Mouse (Mus musculus) intestine, embryonic 15.5 days (tissue): ENCODE measurements around the gene Cep350. TPM values are rescaled to one million over a fixed set of nuclear protein-coding genes. Genes with fewer than 3 reads are reported as not detected.

Source experiments
- ATAC-seq: fragments of 200-750 bp; cut with Nextera tagmentation; 2 replicates; pipeline ENCODE4 v1.8.0; 2017; ENCODE audit warnings: moderate TSS enrichment, moderate library complexity
- H3K27ac ChIP-seq: fragments of 300-500 bp; sonication (generic); 2 replicates; pipeline ENCODE4 v1.5.1; 2015; ENCODE audit warnings: mild to moderate bottlenecking, inconsistent platforms
- H3K27me3 ChIP-seq: fragments of 300-500 bp; sonication (generic); replicated peaks from 2 replicates; pipeline ENCODE4 v1.6.1; 2015; ENCODE audit warnings: inconsistent platforms
- H3K36me3 ChIP-seq: fragments of 300-500 bp; sonication (generic); 2 replicates; pipeline ENCODE4 v1.6.1; 2015; ENCODE audit warnings: inconsistent platforms
- H3K4me1 ChIP-seq: fragments of 300-500 bp; sonication (generic); replicated peaks from 2 replicates; pipeline ENCODE4 v1.6.1; 2015; ENCODE audit warnings: inconsistent platforms
- H3K4me2 ChIP-seq: fragments of 300-500 bp; sonication (generic); replicated peaks from 2 replicates; pipeline ENCODE4 v1.6.1; 2015; ENCODE audit warnings: mild to moderate bottlenecking, inconsistent platforms
- H3K4me3 ChIP-seq: fragments of 300-500 bp; sonication (generic); replicated peaks from 2 replicates; pipeline ENCODE4 v1.5.1; 2015; ENCODE audit warnings: inconsistent platforms
- H3K9ac ChIP-seq: fragments of 300-500 bp; sonication (generic); 2 replicates; pipeline ENCODE4 v1.6.1; 2015; ENCODE audit warnings: inconsistent platforms
- H3K9me3 ChIP-seq: fragments of 300-500 bp; sonication (generic); 2 replicates; pipeline ENCODE4 v1.6.1; 2016; ENCODE audit warnings: inconsistent platforms
- WGBS: fragments of 180-500 bp; shearing (Covaris S2); methylation state at CpG from one replicate; pipeline ENCODE4 v1.1.7; 2015; 5-methylcytosine and 5-hydroxymethylcytosine counted together
- polyA plus RNA-seq: library from polyadenylated mRNA; unstranded; fragments of >200 nt; fragmentation: Nextera tagmentation; extraction: Ambion mirVana; gene quantifications from 2 replicates; pipeline ENCODE4 v1.2.1, GENCODE M21; 2015

Cep350 gene
- polyA plus RNA-seq, 1 experiment from 2014 or later = 11.2 TPM

- Histone ChIP-seq H3K4me1 (peaks cover 3% of the 10 kb centered on the region; the same call in 1 of the 2 replicates), H3K4me3 (no peak overlapping the region), H3K27me3 (no peaks in the 10 kb centered on the region), H3K4me2 (no peak overlapping the region), H3K9ac (no peak overlapping the region), H3K9me3 (no peaks in the 10 kb centered on the region), H3K27ac (no peak overlapping the region), H3K36me3 (0 out of 2 replicates have a peak, but pooled peaks cover 15% of the 10 kb centered on the region)
- 89% methylated on average over 4 of the region's 4 CpGs for WGBS
- no peak for ATAC-seq
Measured at GRCm38 (mm10) chr1:155798000-155798399, 175.1 kb downstream of the Cep350 start.

- Histone ChIP-seq H3K4me3 (no peak overlapping the region), H3K9ac (no peak overlapping the region), H3K4me1 (peaks cover 3% of the 10 kb centered on the region; the same call in 1 of the 2 replicates), H3K4me2 (no peak overlapping the region), H3K9me3 (no peaks in the 10 kb centered on the region), H3K27ac (no peak overlapping the region), H3K27me3 (no peaks in the 10 kb centered on the region), H3K36me3 (peaks cover 19% of the 10 kb centered on the region; the same call in 1 of the 2 replicates)
- WGBS = 75% methylated on average over 4 of the region's 4 CpGs
- ATAC-seq = no peak
Measured at GRCm38 (mm10) chr1:155797425-155797824, 175.6 kb downstream of the Cep350 start.

- Histone ChIP-seq H3K9me3 (no peaks in the 10 kb centered on the region), H3K4me2 (no peak overlapping the region), H3K9ac (no peak overlapping the region), H3K4me1 (peaks cover 3% of the 10 kb centered on the region; the same call in 1 of the 2 replicates), H3K27me3 (no peaks in the 10 kb centered on the region), H3K27ac (no peak overlapping the region), H3K36me3 (peaks cover 19% of the 10 kb centered on the region; the same call in 1 of the 2 replicates), H3K4me3 (no peak overlapping the region)
- ATAC-seq = peak; percentile 60
- 72% methylated on average over 11 of the region's 11 CpGs for whole genome bisulfite sequencing
Measured at GRCm38 (mm10) chr1:155796757-155797405, 176.2 kb downstream of the Cep350 start.

- H3K4me2 ChIP-seq = no peak overlapping the region
- no peak overlapping the region for H3K4me3 ChIP-seq
- no peaks in the 10 kb centered on the region for H3K27me3 ChIP-seq
- ATAC-seq = no peak
- H3K4me1 ChIP-seq = peaks cover 3% of the 10 kb centered on the region; the same call in 1 of the 2 replicates
- no peaks in the 10 kb centered on the region for H3K9me3 ChIP-seq
- H3K9ac ChIP-seq = no peak overlapping the region
- peaks cover 19% of the 10 kb centered on the region for H3K36me3 ChIP-seq
- 90% methylated on average over 5 of the region's 5 CpGs for WGBS
- H3K27ac ChIP-seq = no peak overlapping the region
Measured at GRCm38 (mm10) chr1:155795791-155796233, 177.2 kb downstream of the Cep350 start.

Other genes starting within 250 kb of the Cep350 start
- gene Lhx4, start 221.6 kb downstream of the Cep350 start, polyA plus RNA-seq = not detected in 2 replicates
- gene Qsox1, start 160.4 kb downstream of the Cep350 start, polyA plus RNA-seq = 40.3 and 49.1 TPM in 2 replicates
- 135 and 139 TPM in 2 replicates for gene Tor1aip2, start 62.1 kb upstream of the Cep350 start, polyA plus RNA-seq
- 36.3 and 39.4 TPM in 2 replicates for gene Tor1aip1, start 63.2 kb upstream of the Cep350 start, polyA plus RNA-seq
- 5.7 and 6.3 TPM in 2 replicates for gene Fam163a, start 231.8 kb upstream of the Cep350 start, polyA plus RNA-seq